Mouse (Mus musculus) heart, postnatal 36 days (tissue): ENCODE results near the gene Pakap. TPM values are rescaled to one million over a fixed set of nuclear protein-coding genes. Genes with fewer than 3 reads are reported as not detected.

ENCODE experiments used
- DNase-seq, 2 experiments: peaks; one replicate each; pipeline ENCODE4 v3.0.0; 2021 to 2022
- intact Hi-C: fragments of 180-260 bp; cut with DNase I; formaldehyde crosslinking; loops from one replicate; pipeline ENCODE4 v1.15.1; 2025
- total RNA-seq, 2 experiments: library from RNA; stranded (reverse); gene quantifications; 2 replicates each; pipeline ENCODE4 v1.2.3; 2021

Gene Pakap
- total RNA-seq, 2 experiments from 2014 or later: 33.1 to 33.7 TPM

DNA sequence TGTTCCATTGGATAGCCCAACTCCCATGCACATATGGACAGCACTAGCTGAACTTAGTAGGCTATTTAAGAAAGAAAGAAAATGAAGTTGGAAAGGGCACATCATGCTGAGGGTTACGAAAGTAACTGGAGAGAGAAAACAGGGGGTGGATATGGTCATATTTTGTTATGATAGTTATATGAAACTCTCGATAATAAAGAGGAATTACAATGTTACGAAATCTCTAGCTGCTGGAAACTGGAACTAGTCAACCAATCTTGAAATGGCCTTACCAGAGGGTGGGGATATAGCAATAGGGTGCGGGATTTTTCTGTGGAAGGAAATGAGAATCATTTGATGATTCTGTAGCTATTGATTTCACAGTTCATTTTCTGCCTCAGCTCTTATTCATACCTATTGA lies 46.7 kb downstream of the Pakap start:
- no peak for DNase-seq
- intact Hi-C loops: no loop called here

GRCm38 (mm10) chr4:57618743-57619142 lies 50.8 kb downstream of the Pakap start:
- intact Hi-C loops: no loop called here
- no peak for DNase-seq

- DNase-seq: no peak
- intact Hi-C loops: no loop called here
These were observed 54.8 kb downstream of the Pakap start for GRCm38 (mm10) chr4:57622816-57623215.

DNA sequence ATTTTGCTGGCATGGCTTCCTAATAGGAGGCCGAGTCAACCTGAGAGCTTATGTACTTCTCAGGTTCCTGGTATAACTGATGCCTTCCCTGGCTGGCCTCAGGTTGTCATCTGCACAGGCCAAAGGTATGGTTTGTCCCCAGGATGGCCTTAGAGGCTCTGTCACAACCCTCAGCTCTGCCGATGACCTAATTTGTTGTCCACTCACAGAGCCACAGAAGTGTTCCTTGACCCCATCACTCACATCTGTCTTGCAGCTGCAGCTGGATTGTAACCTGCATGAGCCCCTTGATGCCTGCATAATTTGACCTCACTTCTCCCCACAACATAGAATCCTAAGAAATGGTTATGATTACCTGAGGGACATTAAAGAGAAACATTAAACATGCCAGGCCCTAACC lies 56.8 kb downstream of the Pakap start:
- no peak for DNase-seq
- intact Hi-C loops: no loop called here

- DNase-seq: no peak
- intact Hi-C loops: no loop called here
These were observed 57.3 kb downstream of the Pakap start for GRCm38 (mm10) chr4:57625306-57625705.

DNA sequence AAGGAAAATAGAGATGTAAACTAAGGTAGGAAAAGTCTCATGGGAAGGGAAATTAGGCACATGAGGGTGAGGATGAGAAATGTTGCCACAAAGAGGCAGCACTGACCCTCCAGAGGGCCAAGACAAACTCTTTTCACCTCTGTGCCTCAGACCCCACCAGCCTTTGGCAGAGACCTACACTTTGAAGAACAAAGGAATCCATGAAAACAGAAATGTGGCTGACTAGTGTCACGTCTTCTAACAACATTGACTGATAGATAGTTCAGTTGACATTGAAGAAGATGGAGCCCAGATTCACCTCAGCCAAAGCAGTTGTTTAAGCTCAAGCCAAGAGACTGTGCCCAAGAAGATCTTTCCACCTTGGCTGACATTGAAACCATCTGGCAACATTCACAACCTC lies 57.8 kb downstream of the Pakap start:
- intact Hi-C loops: no loop called here
- DNase-seq: no peak

- no peak for DNase-seq
- intact Hi-C loops: no loop called here
These were observed 58.9 kb downstream of the Pakap start for GRCm38 (mm10) chr4:57626921-57627320.

- DNase-seq: no peak
- intact Hi-C loops: no loop called here
These were observed 64.4 kb downstream of the Pakap start for GRCm38 (mm10) chr4:57632386-57632785.

DNA sequence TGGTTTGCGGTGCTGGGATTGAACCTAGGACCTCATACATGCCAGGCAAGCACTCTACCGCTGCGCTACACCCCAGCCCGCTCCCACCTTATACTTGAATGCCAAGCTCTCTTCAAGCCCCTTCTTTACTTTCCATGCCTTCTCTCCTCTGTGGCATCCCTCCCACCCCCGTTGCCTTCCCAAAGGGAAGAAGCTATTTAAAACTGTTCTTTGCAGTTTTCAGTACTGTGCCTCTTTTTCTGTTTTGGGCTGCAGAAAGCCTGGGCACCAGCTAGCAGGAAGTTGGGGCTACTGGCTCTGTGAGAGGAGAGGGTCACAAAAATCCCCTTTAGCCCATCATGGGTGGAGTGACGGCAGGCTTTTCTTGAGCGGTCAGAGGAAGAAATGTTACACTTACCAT lies 65.1 kb downstream of the Pakap start:
- no peak for DNase-seq
- intact Hi-C loops: no loop called here

- DNase-seq: no peak
- intact Hi-C loops: no loop called here
These were observed 67.0 kb downstream of the Pakap start for GRCm38 (mm10) chr4:57634956-57635355.

GRCm38 (mm10) chr4:57636782-57637482 lies 69.0 kb downstream of the Pakap start:
- intact Hi-C loops: no loop called here
- no peak for DNase-seq

DNA sequence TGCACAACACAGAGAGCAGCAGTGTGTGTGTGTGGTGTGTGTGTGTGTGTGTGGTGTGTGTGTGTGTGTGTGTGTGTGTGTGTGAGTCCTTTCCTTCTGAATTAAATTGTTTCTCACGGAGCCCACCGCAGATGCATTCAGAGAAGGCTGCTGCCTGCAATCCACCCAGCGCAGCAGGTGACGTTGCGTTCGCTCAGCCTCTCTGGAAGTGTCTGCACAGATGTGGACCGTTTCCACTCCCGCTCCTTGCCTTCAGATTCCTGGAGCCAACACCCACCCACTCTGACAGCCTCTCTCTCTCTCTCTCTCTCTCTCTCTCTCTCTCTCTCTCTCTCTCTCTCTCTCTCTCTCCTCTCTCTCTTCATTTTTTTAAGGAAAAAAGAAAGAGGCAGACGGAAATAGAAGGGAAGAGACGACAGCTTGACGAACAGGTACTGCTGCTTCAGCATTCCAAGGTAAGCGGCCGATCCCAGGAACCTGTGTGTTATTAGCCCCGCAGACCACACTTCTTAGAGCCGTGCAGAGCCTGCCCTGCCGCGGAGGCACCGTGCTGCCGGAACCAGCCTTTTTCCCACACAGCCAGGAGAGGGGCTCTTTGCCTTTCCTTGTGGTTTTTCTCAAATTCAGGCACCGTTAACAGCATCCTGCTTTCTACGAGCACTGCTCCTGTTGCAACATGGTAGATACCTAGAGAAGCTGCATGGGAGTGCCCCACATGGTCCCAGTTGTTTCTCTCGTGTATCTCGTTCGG lies 69.8 kb downstream of the Pakap start:
- DNase-seq: no peak
- intact Hi-C loops: no loop called here

DNA sequence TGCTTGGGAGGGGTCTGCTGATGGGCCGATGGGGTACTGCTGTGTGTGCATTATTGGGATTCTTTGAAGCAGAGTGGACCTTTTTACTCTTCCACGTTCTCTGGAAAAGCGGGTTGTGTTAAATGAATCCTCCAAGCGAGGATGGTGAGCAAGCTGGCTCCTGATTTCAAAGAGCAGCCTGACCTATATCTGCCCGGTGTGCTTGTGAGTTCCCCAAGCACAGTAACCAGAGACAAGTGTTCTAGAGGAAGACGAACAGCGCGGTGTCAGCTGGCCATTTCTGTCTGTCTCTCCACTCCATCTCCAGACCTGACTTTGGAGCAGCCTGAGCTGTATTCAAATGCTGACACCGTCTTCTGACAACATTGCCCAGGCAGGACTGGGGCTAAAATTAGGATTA lies 71.0 kb downstream of the Pakap start:
- intact Hi-C loops: no loop called here
- DNase-seq: no peak

DNA sequence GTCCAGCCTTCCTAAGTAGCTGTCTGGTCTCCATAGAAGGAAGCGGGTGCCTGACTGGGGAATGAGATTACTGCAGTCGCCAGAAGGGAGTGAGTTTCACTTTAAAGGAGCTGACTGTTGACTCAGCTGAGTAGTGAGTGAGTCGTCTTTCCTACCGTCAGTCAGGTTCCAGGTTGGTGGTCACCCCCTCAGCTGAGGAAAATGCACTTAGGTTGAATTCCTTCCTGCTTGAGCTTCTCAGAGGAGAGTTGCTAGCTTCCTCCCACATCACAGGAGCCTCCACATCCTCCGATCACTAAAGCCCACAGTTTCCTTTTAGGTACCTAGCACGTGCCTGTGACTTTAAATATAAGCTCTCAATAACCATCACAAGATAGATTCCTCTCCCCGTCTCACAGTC lies 72.2 kb downstream of the Pakap start:
- no peak for DNase-seq
- intact Hi-C loops: no loop called here

- intact Hi-C loops: no loop called here
- no peak for DNase-seq
These were observed 73.0 kb downstream of the Pakap start for GRCm38 (mm10) chr4:57640971-57641370.

DNA sequence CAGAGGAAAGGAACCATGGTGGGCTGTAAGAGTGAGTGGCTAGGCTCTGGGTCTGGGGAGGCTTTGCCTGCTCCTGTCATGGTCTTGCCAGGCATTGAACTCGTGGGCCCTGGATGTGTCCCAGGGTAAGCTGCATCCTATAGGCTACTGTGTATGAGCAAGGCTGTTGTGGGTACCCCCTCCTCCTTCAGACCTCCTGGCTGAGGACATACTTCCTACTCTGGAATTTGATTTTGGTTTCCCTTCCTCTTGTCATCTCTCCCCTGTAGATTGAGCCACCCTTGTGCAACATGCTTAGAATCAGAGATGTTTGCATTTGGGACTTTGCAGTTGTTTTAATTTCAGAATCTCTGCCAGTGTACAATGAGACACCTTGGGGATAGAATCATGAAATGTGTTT lies 83.0 kb downstream of the Pakap start:
- DNase-seq: no peak
- intact Hi-C loops: no loop called here

- intact Hi-C loops: no loop called here
- DNase-seq: no peak
These were observed 83.6 kb downstream of the Pakap start for GRCm38 (mm10) chr4:57651547-57651946.

- intact Hi-C loops: no loop called here
These were observed 84.4 kb downstream of the Pakap start for GRCm38 (mm10) chr4:57652185-57652904.

GRCm38 (mm10) chr4:57655966-57656365 lies 88.0 kb downstream of the Pakap start:
- intact Hi-C loops: no loop called here

More at GRCm38 (mm10) chr4:57652185-57652904, 84.4 kb downstream of the Pakap start:
- no peak for DNase-seq

DNA sequence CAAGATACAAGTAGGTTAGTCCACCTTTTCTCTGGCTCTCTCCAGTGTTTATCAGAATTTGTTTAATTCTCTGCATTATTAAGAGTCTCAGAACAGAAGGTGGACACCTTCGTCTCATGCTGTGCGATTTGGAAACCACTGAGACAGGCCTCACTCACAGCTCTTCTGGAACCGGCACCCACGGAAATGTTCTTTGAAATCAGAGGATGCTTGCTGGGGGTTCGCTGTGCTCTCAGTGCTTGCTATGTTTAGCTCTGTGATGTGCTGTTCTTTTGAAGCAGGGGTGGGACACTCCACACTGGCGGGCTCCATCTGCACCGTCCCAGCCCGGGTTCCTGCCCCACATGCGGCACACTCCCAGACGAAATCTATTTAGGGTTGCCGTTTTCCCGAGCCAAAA lies 88.4 kb downstream of the Pakap start:
- no peak for DNase-seq
- intact Hi-C loops: no loop called here

More at GRCm38 (mm10) chr4:57655966-57656365, 88.0 kb downstream of the Pakap start:
- DNase-seq: no peak

DNA sequence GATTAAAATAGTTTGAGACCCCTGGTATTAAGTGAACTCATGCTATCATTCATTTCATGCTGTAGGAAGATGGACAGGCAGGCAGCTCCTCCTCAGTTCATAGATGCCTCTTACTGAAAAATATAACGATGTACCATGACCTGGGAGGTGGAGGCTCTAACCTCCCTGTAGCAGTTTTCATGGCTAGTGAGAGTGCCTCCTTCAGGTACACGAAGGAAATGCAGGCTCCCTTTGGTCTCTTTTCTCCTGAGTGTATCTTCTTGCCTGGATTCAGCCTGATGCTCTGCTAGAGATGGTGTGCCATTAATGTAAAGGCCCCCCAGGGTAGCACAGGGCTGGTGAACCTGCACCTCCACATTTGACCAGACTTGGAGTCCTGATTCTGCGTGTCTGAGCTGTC lies 88.9 kb downstream of the Pakap start:
- intact Hi-C loops: no loop called here
- DNase-seq: no peak

GRCm38 (mm10) chr4:57660470-57660869 lies 92.5 kb downstream of the Pakap start:
- DNase-seq: no peak
- intact Hi-C loops: no loop called here
